Mouse (Mus musculus) embryonic facial prominence, embryonic 11.5 days (tissue): ENCODE measurements at regions not wholly inside any gene's neighbourhood (a gene's known extent, or its start where the extent isn't known, plus 50 kb on each side); places are given as distances from the start of the nearest gene placed in this dataset.

Source experiments
- ATAC-seq: fragments of 200-750 bp; cut with Nextera tagmentation; replicated peaks from 2 replicates; pipeline ENCODE4 v1.8.0; 2017; ENCODE audit warnings: low read depth; ENCODE audit not compliant: insufficient number of reproducible peaks, low FRiP score, low TSS enrichment
- DNase-seq: peaks from one replicate; pipeline ENCODE4 v3.0.0-alpha.2; 2015; ENCODE audit warnings: low spot score
- H3K27ac ChIP-seq: fragments of 300-500 bp; sonication (generic); replicated peaks from 2 replicates; pipeline ENCODE4 v1.5.1; 2014; ENCODE audit warnings: mild to moderate bottlenecking, low read depth, low read length, control low read depth
- H3K27me3 ChIP-seq: fragments of 300-500 bp; sonication (generic); 2 replicates; pipeline ENCODE4 v1.6.1; 2014; ENCODE audit warnings: mild to moderate bottlenecking, low read length, moderate library complexity, mixed read lengths; ENCODE audit not compliant: control insufficient read depth, insufficient read depth
- H3K36me3 ChIP-seq: fragments of 300-500 bp; sonication (generic); replicated peaks from 2 replicates; pipeline ENCODE4 v1.6.1; 2014; ENCODE audit warnings: low read depth, mild to moderate bottlenecking, low read length, moderate library complexity, mixed read lengths; ENCODE audit not compliant: control insufficient read depth, insufficient read depth
- H3K4me1 ChIP-seq: fragments of 300-500 bp; sonication (generic); 2 replicates; pipeline ENCODE4 v1.6.1; 2014; ENCODE audit warnings: low read length, mixed read lengths; ENCODE audit not compliant: control insufficient read depth, insufficient read depth
- H3K4me2 ChIP-seq: fragments of 300-500 bp; sonication (generic); 2 replicates; pipeline ENCODE4 v1.6.1; 2014; ENCODE audit warnings: low read depth, mild to moderate bottlenecking, control low read depth, low read length, moderate library complexity
- H3K4me3 ChIP-seq: fragments of 300-500 bp; sonication (generic); 2 replicates; pipeline ENCODE4 v1.5.1; 2014; ENCODE audit warnings: low read depth, low read length, control low read depth
- H3K9ac ChIP-seq: fragments of 300-500 bp; sonication (generic); replicated peaks from 2 replicates; pipeline ENCODE4 v1.6.1; 2014; ENCODE audit warnings: mild to moderate bottlenecking, control low read depth, low read length
- H3K9me3 ChIP-seq: fragments of 300-500 bp; sonication (generic); replicated peaks from 2 replicates; pipeline ENCODE4 v1.6.1; 2016; ENCODE audit warnings: mild to moderate bottlenecking, low read length, inconsistent platforms, mixed read lengths; ENCODE audit not compliant: control insufficient read depth
- WGBS: fragments of 180-500 bp; shearing (Covaris S2); extraction: QIAGEN DNeasy Blood & Tissue Kit; methylation state at CpG from one replicate; pipeline ENCODE4 v1.1.7; 2014; 5-methylcytosine and 5-hydroxymethylcytosine counted together

- Histone ChIP-seq H3K9ac (no peak overlapping the region), H3K9me3 (no peaks in the 10 kb centered on the region), H3K27ac (no peak overlapping the region), H3K27me3 (no peaks in the 10 kb centered on the region), H3K36me3 (no peaks in the 10 kb centered on the region), H3K4me2 (no peak overlapping the region), H3K4me3 (no peak overlapping the region), H3K4me1 (no peaks in the 10 kb centered on the region)
- ATAC-seq: no peak
- DNase-seq: no peak
Observed at GRCm38 (mm10) chr6:36058206-36058605, 329.7 kb upstream of the Chrm2 start.

- H3K4me2 ChIP-seq: no peak overlapping the region
- no peak for DNase-seq
- no peaks in the 10 kb centered on the region for H3K9me3 ChIP-seq
- no peak overlapping the region for H3K9ac ChIP-seq
- ATAC-seq: no peak
- 82% methylated on average over 1 of the region's 1 CpGs for WGBS
- H3K27me3 ChIP-seq: no peaks in the 10 kb centered on the region
- no peaks in the 10 kb centered on the region for H3K4me1 ChIP-seq
- no peak overlapping the region for H3K27ac ChIP-seq
- no peak overlapping the region for H3K4me3 ChIP-seq
- no peaks in the 10 kb centered on the region for H3K36me3 ChIP-seq
Observed at GRCm38 (mm10) chr6:36060411-36060810, 327.5 kb upstream of the Chrm2 start.

- Histone ChIP-seq H3K27me3 (no peaks in the 10 kb centered on the region), H3K4me1 (no peaks in the 10 kb centered on the region), H3K4me2 (no peak overlapping the region), H3K9ac (no peak overlapping the region), H3K27ac (no peak overlapping the region), H3K9me3 (no peaks in the 10 kb centered on the region), H3K4me3 (no peak overlapping the region), H3K36me3 (no peaks in the 10 kb centered on the region)
- 88% methylated on average over 1 of the region's 1 CpGs for WGBS
- no peak for DNase-seq
- ATAC-seq: no peak
Observed at GRCm38 (mm10) chr6:36064919-36065318, 323.0 kb upstream of the Chrm2 start.

GRCm38 (mm10) chr6:36068690-36069089 is 319.2 kb upstream of the Chrm2 start:
- ATAC-seq: no peak

GRCm38 (mm10) chr6:36079559-36079958 is 308.3 kb upstream of the Chrm2 start:
- no peak for DNase-seq
- ATAC-seq: no peak
- Histone ChIP-seq H3K4me3 (no peak overlapping the region), H3K36me3 (no peaks in the 10 kb centered on the region), H3K9me3 (no peaks in the 10 kb centered on the region), H3K27ac (no peak overlapping the region), H3K27me3 (no peaks in the 10 kb centered on the region), H3K4me1 (no peaks in the 10 kb centered on the region), H3K9ac (no peak overlapping the region), H3K4me2 (no peak overlapping the region)
- 69% methylated on average over 5 of the region's 5 CpGs for WGBS

More at GRCm38 (mm10) chr6:36068690-36069089, 319.2 kb upstream of the Chrm2 start:
- DNase-seq: no peak
- H3K4me1 ChIP-seq: no peaks in the 10 kb centered on the region
- no peak overlapping the region for H3K4me2 ChIP-seq
- no peak overlapping the region for H3K4me3 ChIP-seq
- no peak overlapping the region for H3K27ac ChIP-seq
- WGBS: 80% methylated on average over 2 of the region's 2 CpGs
- H3K27me3 ChIP-seq: no peaks in the 10 kb centered on the region
- H3K9me3 ChIP-seq: no peaks in the 10 kb centered on the region
- H3K9ac ChIP-seq: no peak overlapping the region
- H3K36me3 ChIP-seq: no peaks in the 10 kb centered on the region

GRCm38 (mm10) chr6:36093584-36093983 is 294.3 kb upstream of the Chrm2 start:
- no peaks in the 10 kb centered on the region for H3K4me1 ChIP-seq
- H3K27me3 ChIP-seq: no peaks in the 10 kb centered on the region
- no peak overlapping the region for H3K9ac ChIP-seq
- no peak for DNase-seq
- no peak overlapping the region for H3K4me3 ChIP-seq
- ATAC-seq: no peak
- no peak overlapping the region for H3K27ac ChIP-seq
- no peaks in the 10 kb centered on the region for H3K9me3 ChIP-seq
- 92% methylated on average over 2 of the region's 2 CpGs for WGBS
- no peaks in the 10 kb centered on the region for H3K36me3 ChIP-seq
- no peak overlapping the region for H3K4me2 ChIP-seq

- H3K4me2 ChIP-seq: no peak overlapping the region
- H3K27ac ChIP-seq: no peak overlapping the region
- no peaks in the 10 kb centered on the region for H3K36me3 ChIP-seq
- no peak overlapping the region for H3K4me3 ChIP-seq
- DNase-seq (no peak), ATAC-seq (no peak)
- no peaks in the 10 kb centered on the region for H3K27me3 ChIP-seq
- no peaks in the 10 kb centered on the region for H3K4me1 ChIP-seq
- no peak overlapping the region for H3K9ac ChIP-seq
- 82% methylated on average over 1 of the region's 1 CpGs for WGBS
- no peaks in the 10 kb centered on the region for H3K9me3 ChIP-seq
Observed at GRCm38 (mm10) chr6:36094075-36094474, 293.8 kb upstream of the Chrm2 start.

- Histone ChIP-seq H3K9me3 (no peaks in the 10 kb centered on the region), H3K4me2 (no peak overlapping the region), H3K9ac (no peak overlapping the region), H3K4me3 (no peak overlapping the region), H3K36me3 (no peaks in the 10 kb centered on the region), H3K4me1 (no peaks in the 10 kb centered on the region), H3K27me3 (no peaks in the 10 kb centered on the region), H3K27ac (no peak overlapping the region)
- WGBS: 65% methylated on average over 2 of the region's 2 CpGs
- DNase-seq (no peak), ATAC-seq (no peak)
Observed at GRCm38 (mm10) chr6:36097391-36097790, 290.5 kb upstream of the Chrm2 start.
